Mouse (Mus musculus) cerebellum, postnatal 25 days (tissue): Measurements from ENCODE around the gene Hinfp.
A peak's percentile ranks its signal among the peaks of the same experiment; 100 is the strongest.

Experiments used
- DNase-seq, 2 experiments: peaks; one replicate each; pipeline ENCODE4 v3.0.0; 2021; ENCODE audit warnings: mixed read lengths in 2 of 2

The Hinfp gene

GRCm38 (mm10) chr9:44256213-44256612, 49.3 kb downstream of the Hinfp start:
- no peak for DNase-seq

- no peak for DNase-seq
Observed at GRCm38 (mm10) chr9:44255136-44255521, 50.3 kb downstream of the Hinfp start.

- DNase-seq: no peak
Observed at GRCm38 (mm10) chr9:44254508-44255135, 50.8 kb downstream of the Hinfp start.

GRCm38 (mm10) chr9:44253441-44253840, 52.0 kb downstream of the Hinfp start:
- DNase-seq: no peak

GRCm38 (mm10) chr9:44251314-44251713, 54.2 kb downstream of the Hinfp start, which contains the start of gene Pdzd3:
Gene Pdzd3 (minus strand): TSS chr9:44251471.
- DNase-seq: no peak

GRCm38 (mm10) chr9:44250445-44250844, 55.0 kb downstream of the Hinfp start:
- DNase-seq: no peak

- DNase-seq: peak; percentile 55 to 73
Observed at GRCm38 (mm10) chr9:44249181-44250146, 56.0 kb downstream of the Hinfp start.

- DNase-seq: no peak
Observed at GRCm38 (mm10) chr9:44247907-44248306, 57.6 kb downstream of the Hinfp start.

- DNase-seq: no peak
Observed at GRCm38 (mm10) chr9:44243621-44244020, 61.9 kb downstream of the Hinfp start.
